Mouse (Mus musculus) limb, embryonic 15.5 days (tissue): ENCODE measurements around the gene Foxi2. TPM values are rescaled to one million over a fixed set of nuclear protein-coding genes. Genes with fewer than 3 reads are reported as not detected.

Experiments
- ATAC-seq: fragments of 200-750 bp; cut with Nextera tagmentation; 2 replicates; pipeline ENCODE4 v1.8.0; 2017; ENCODE audit warnings: low read depth, moderate TSS enrichment; ENCODE audit not compliant: insufficient number of reproducible peaks, low FRiP score, low TSS enrichment
- H3K27ac ChIP-seq: fragments of 300-500 bp; sonication (generic); 2 replicates; pipeline ENCODE4 v1.5.1; 2015; ENCODE audit warnings: moderate library complexity, mild to moderate bottlenecking, inconsistent platforms
- H3K27me3 ChIP-seq: fragments of 300-500 bp; sonication (generic); 2 replicates; pipeline ENCODE4 v1.6.1; 2015; ENCODE audit warnings: inconsistent platforms
- H3K36me3 ChIP-seq: fragments of 300-500 bp; sonication (generic); 2 replicates; pipeline ENCODE4 v1.6.1; 2015; ENCODE audit warnings: inconsistent platforms
- H3K4me1 ChIP-seq: fragments of 300-500 bp; sonication (generic); 2 replicates; pipeline ENCODE4 v1.6.1; 2015; ENCODE audit warnings: inconsistent platforms
- H3K4me2 ChIP-seq: fragments of 300-500 bp; sonication (generic); 2 replicates; pipeline ENCODE4 v1.6.1; 2015; ENCODE audit warnings: mild to moderate bottlenecking, inconsistent platforms
- H3K4me3 ChIP-seq: fragments of 300-500 bp; sonication (generic); 2 replicates; pipeline ENCODE4 v1.5.1; 2015; ENCODE audit warnings: mild to moderate bottlenecking, inconsistent platforms
- H3K9ac ChIP-seq: fragments of 300-500 bp; sonication (generic); 2 replicates; pipeline ENCODE4 v1.6.1; 2015; ENCODE audit warnings: inconsistent platforms
- H3K9me3 ChIP-seq: fragments of 300-500 bp; sonication (generic); 2 replicates; pipeline ENCODE4 v1.6.1; 2016; ENCODE audit warnings: inconsistent platforms
- WGBS: fragments of 180-500 bp; shearing (Covaris S2); methylation state at CpG from one replicate; pipeline ENCODE4 v1.1.7; 2015; 5-methylcytosine and 5-hydroxymethylcytosine counted together
- polyA plus RNA-seq: library from polyadenylated mRNA; unstranded; fragments of >200 nt; fragmentation: Nextera tagmentation; extraction: Ambion mirVana; gene quantifications from 2 replicates; pipeline ENCODE4 v1.2.1, GENCODE M21; 2015

Gene Foxi2
- polyA plus RNA-seq, 1 experiment from 2014 or later: not detected

- Histone ChIP-seq H3K9me3 (no peaks in the 10 kb centered on the region), H3K4me2 (no peak overlapping the region), H3K27me3 (peaks cover 43% of the 10 kb centered on the region), H3K27ac (no peak overlapping the region), H3K4me3 (no peak overlapping the region), H3K9ac (no peak overlapping the region), H3K36me3 (no peaks in the 10 kb centered on the region), H3K4me1 (peaks cover 9% of the 10 kb centered on the region)
- WGBS: 80% methylated on average over 3 of the region's 3 CpGs
- no peak for ATAC-seq
These were observed 3.3 kb upstream of the Foxi2 start for GRCm38 (mm10) chr7:135406761-135407160.

- no peaks in the 10 kb centered on the region for H3K36me3 ChIP-seq
- 65% methylated on average over 3 of the region's 3 CpGs for WGBS
- peaks cover 9% of the 10 kb centered on the region for H3K4me1 ChIP-seq
- no peak overlapping the region for H3K4me3 ChIP-seq
- ATAC-seq: no peak
- no peak overlapping the region for H3K27ac ChIP-seq
- H3K27me3 ChIP-seq: peaks cover 56% of the 10 kb centered on the region
- no peak overlapping the region for H3K9ac ChIP-seq
- no peaks in the 10 kb centered on the region for H3K9me3 ChIP-seq
- H3K4me2 ChIP-seq: no peak overlapping the region
These were observed 1.6 kb upstream of the Foxi2 start for GRCm38 (mm10) chr7:135408501-135408900.

DNA sequence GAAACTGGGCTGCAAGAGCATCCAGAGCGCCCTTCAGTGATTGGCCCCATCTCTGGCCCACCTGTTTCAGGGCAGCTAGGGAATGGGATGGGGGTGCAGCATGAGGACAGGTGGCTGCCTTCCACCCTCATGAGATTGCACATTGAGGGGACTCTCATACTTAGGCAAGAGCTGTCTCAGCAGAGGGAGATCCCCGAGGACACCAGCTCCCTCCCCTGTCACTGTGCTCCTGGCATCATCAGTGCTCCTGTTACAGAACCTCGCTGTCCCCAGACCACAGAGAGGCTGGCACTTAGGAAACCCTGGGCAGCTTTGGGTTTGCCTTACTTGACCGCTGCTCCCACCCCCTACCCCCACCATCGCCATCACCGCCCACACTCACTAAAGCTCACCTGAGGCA is 2.2 kb downstream of the Foxi2 start:
- 61% methylated on average over 6 of the region's 6 CpGs for WGBS

GRCm38 (mm10) chr7:135428840-135429239 is 18.7 kb downstream of the Foxi2 start:
- Histone ChIP-seq H3K36me3 (no peaks in the 10 kb centered on the region), H3K27ac (no peak overlapping the region), H3K4me1 (no peaks in the 10 kb centered on the region), H3K27me3 (no peaks in the 10 kb centered on the region), H3K9ac (no peak overlapping the region), H3K4me2 (no peak overlapping the region), H3K9me3 (no peaks in the 10 kb centered on the region), H3K4me3 (no peak overlapping the region)
- ATAC-seq: no peak
- WGBS: 92% methylated on average over 6 of the region's 6 CpGs

More for the DNA sequence above, 2.2 kb downstream of the Foxi2 start:
- Histone ChIP-seq H3K9ac (no peak overlapping the region), H3K27ac (no peak overlapping the region), H3K36me3 (no peaks in the 10 kb centered on the region), H3K4me2 (no peak overlapping the region), H3K9me3 (no peaks in the 10 kb centered on the region), H3K27me3 (peaks cover 50% of the 10 kb centered on the region), H3K4me3 (no peak overlapping the region), H3K4me1 (peaks cover 9% of the 10 kb centered on the region)
- ATAC-seq: no peak

- no peak overlapping the region for H3K4me2 ChIP-seq
- H3K27me3 ChIP-seq: no peaks in the 10 kb centered on the region
- H3K9me3 ChIP-seq: no peaks in the 10 kb centered on the region
- no peaks in the 10 kb centered on the region for H3K36me3 ChIP-seq
- H3K4me3 ChIP-seq: no peak overlapping the region
- H3K4me1 ChIP-seq: no peaks in the 10 kb centered on the region
- ATAC-seq: no peak
- WGBS: 64% methylated on average over 2 of the region's 2 CpGs
- H3K9ac ChIP-seq: no peak overlapping the region
- no peak overlapping the region for H3K27ac ChIP-seq
These were observed 20.8 kb downstream of the Foxi2 start for GRCm38 (mm10) chr7:135430903-135431302.

GRCm38 (mm10) chr7:135443903-135444302 is 33.8 kb downstream of the Foxi2 start:
- Histone ChIP-seq H3K27ac (no peak overlapping the region), H3K4me1 (no peaks in the 10 kb centered on the region), H3K4me3 (no peak overlapping the region), H3K9ac (no peak overlapping the region), H3K9me3 (no peaks in the 10 kb centered on the region), H3K27me3 (no peaks in the 10 kb centered on the region), H3K4me2 (no peak overlapping the region), H3K36me3 (no peaks in the 10 kb centered on the region)
- 78% methylated on average over 4 of the region's 4 CpGs for WGBS
- ATAC-seq: no peak

DNA sequence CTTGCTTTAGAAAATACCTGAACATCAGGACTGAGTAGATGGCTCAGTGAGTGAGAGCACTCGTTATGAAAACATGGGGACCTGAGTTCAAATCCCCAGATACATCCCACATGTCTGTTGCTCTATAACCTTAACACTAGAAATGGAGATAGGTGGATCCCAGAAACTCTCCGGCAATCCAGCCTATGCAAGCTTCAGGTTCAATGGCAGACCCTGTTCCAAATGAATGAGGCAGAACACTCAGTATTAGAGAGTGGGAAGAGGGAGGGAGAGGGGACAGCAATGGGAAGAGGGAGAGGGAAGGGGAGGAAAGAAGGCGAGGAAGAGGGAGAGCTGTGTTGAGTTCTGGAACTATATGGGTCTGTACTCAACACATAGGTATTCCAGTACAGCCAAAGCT is 41.2 kb downstream of the Foxi2 start:
- 84% methylated on average over 3 of the region's 3 CpGs for WGBS
- Histone ChIP-seq H3K4me3 (no peak overlapping the region), H3K4me1 (no peaks in the 10 kb centered on the region), H3K4me2 (no peak overlapping the region), H3K36me3 (no peaks in the 10 kb centered on the region), H3K27ac (no peak overlapping the region), H3K9me3 (no peaks in the 10 kb centered on the region), H3K27me3 (no peaks in the 10 kb centered on the region), H3K9ac (no peak overlapping the region)
- no peak for ATAC-seq

DNA sequence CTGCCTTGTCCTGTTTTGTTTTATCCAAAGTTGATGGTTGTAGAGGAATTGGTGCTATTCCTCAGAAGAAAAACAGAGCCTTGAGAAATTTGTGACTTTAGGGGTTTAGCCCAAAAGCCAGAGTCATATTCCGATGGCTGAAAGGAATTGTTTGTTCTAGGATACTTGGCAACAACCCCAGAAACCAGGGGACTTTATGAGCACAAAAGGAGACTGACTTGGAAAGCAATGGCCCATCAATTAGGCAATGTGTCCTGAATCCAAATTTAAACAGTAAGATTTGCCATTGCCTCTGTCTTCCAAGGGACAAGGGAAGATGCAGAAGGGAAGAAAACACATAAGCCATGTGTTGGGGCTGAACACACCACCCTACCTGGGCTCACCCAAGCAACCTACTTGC is 42.3 kb downstream of the Foxi2 start:
- Histone ChIP-seq H3K4me3 (no peak overlapping the region), H3K27ac (no peak overlapping the region), H3K4me2 (no peak overlapping the region), H3K36me3 (no peaks in the 10 kb centered on the region), H3K27me3 (no peaks in the 10 kb centered on the region), H3K9me3 (no peaks in the 10 kb centered on the region), H3K4me1 (no peaks in the 10 kb centered on the region), H3K9ac (no peak overlapping the region)
- 68% methylated on average over 1 of the region's 1 CpGs for WGBS
- ATAC-seq: no peak

- Histone ChIP-seq H3K36me3 (no peaks in the 10 kb centered on the region), H3K9ac (no peak overlapping the region), H3K27me3 (no peaks in the 10 kb centered on the region), H3K4me2 (no peak overlapping the region), H3K4me3 (no peak overlapping the region), H3K4me1 (no peaks in the 10 kb centered on the region), H3K27ac (no peak overlapping the region), H3K9me3 (no peaks in the 10 kb centered on the region)
- ATAC-seq: no peak
- WGBS: 38% methylated on average over 3 of the region's 3 CpGs
These were observed 43.6 kb downstream of the Foxi2 start for GRCm38 (mm10) chr7:135453690-135454089.

Other genes starting within 250 kb of the Foxi2 start
- gene Nps, start 151.6 kb upstream of the Foxi2 start, polyA plus RNA-seq: 0.37 TPM in 1 of 2 replicates, not detected in the other
- not detected in 2 replicates for gene Clrn3, start 118.3 kb downstream of the Foxi2 start, polyA plus RNA-seq
- 4.5 and 4.9 TPM in 2 replicates for gene Ptpre, start 127.2 kb downstream of the Foxi2 start, polyA plus RNA-seq